Mouse (Mus musculus): Measurements from ENCODE around the gene Sae1.

Sae1 gene

GRCm38 (mm10) chr7:16387160-16388041, at the start of gene Sae1:
Gene Sae1, minus strand, starts transcription at chr7:16387806.
- in situ Hi-C loops (cut with MboI; ENCODE audit: low pct_unique_long_range_greater_than_20kb in 1 of 2, low sequenced_read_pairs in 2 of 2, unreplicated experiment in 1 of 2), result no loop called here

DNA sequence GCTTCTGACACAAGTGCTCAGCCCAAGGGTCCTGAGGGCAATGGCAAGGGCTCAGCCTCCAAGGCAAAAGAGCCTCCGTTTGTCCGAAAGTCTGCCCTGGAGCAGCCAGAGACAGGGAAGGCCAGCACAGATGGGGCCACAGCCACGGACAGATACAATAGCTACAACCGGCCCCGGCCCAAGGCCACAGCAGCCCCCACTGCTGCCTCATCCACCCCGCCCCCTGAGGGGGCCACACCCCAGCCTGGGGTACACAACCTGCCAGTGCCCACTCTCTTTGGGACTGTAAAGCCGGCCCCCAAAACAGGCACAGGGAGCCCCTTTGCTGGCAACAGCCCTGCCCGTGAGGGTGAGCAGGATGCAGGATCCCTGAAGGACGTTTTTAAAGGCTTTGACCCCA, 47.5 kb upstream of the Sae1 start:
- in situ Hi-C loops (cut with MboI; ENCODE audit: low pct_unique_long_range_greater_than_20kb in 1 of 2, low sequenced_read_pairs in 2 of 2, unreplicated experiment in 1 of 2), result no loop called here

- in situ Hi-C loops (cut with MboI; ENCODE audit: low pct_unique_long_range_greater_than_20kb in 1 of 2, low sequenced_read_pairs in 2 of 2, unreplicated experiment in 1 of 2), result no loop called here
Measured at GRCm38 (mm10) chr7:16433352-16433971, 45.9 kb upstream of the Sae1 start.

- in situ Hi-C loops (cut with MboI; ENCODE audit: low pct_unique_long_range_greater_than_20kb in 1 of 2, low sequenced_read_pairs in 2 of 2, unreplicated experiment in 1 of 2), result no loop called here
Measured at GRCm38 (mm10) chr7:16426129-16426729, 38.6 kb upstream of the Sae1 start.

- in situ Hi-C loops (cut with MboI; ENCODE audit: low pct_unique_long_range_greater_than_20kb in 1 of 2, low sequenced_read_pairs in 2 of 2, unreplicated experiment in 1 of 2), result no loop called here
Measured at GRCm38 (mm10) chr7:16425721-16426120, 38.1 kb upstream of the Sae1 start.

DNA sequence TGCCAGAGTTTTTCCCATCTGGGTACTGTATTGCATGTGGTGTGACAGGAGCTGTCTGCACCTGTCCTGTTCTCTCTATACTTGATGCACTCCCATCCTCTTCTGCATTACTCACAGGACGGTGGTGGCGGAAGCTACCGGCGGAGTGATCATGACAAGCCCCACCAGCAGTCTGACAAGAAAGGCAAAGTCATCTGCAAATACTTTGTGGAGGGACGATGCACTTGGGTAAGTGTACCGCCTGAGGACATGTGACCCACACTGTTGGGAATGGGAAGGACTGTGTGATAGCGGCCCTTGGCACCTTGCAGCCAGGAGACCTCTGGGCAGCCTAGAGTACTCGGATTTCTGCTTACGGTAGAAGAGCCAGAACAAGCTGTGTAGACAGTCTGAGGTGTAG, 36.1 kb upstream of the Sae1 start:
- in situ Hi-C loops (cut with MboI; ENCODE audit: low pct_unique_long_range_greater_than_20kb in 1 of 2, low sequenced_read_pairs in 2 of 2, unreplicated experiment in 1 of 2), result no loop called here

DNA sequence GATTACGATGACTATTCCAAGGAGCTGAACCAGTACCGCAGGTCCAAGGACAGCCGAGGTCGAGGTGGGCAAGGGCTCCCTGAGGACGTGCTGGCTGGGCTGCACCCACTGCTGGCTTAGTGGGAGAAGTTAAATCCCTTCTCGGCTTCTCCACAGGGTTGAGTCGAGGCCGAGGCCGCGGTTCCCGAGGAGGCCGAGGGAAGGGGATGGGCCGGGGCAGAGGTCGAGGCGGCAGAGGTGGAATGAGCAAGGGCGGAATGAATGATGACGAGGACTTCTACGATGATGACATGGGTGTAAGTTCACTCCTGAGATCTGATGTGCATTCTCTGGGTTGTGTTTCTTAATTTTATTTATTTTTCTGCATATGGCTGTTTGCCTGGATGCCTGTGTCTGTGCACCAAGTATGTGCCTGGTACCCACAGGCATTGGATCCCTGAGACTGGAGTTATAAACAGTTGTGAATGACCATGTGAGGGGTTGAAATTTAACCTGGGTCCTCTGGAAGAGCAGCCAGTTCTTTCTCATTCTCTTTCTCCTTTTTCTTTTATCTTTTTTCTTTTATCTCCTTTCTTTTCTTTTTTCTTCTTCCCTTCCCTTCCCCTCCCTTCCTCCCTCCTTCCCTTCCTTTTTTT, 34.7 kb upstream of the Sae1 start:
- in situ Hi-C loops (cut with MboI; ENCODE audit: low pct_unique_long_range_greater_than_20kb in 1 of 2, low sequenced_read_pairs in 2 of 2, unreplicated experiment in 1 of 2), result no loop called here

- in situ Hi-C loops (cut with MboI; ENCODE audit: low pct_unique_long_range_greater_than_20kb in 1 of 2, low sequenced_read_pairs in 2 of 2, unreplicated experiment in 1 of 2), result no loop called here
Measured at GRCm38 (mm10) chr7:16420493-16421118, 33.0 kb upstream of the Sae1 start.

DNA sequence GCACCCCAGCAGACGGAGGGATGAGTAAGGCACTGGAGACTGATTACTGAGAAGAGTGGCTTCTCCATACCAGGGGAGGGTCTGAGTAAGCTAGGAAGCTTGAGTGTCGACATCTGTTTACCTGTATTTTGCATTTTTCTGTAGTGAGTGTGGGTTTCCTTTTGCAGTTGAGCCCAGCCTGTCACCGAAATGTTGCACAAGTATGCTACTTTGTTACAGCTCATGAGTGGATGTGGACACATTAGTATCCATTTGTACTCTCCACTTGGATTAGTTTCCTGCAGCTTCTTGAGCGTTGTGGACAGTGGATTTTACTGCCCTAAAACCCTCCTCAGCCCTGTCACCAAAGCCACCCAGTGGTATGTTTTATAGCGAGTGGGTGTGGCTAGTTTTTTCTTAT, 31.1 kb upstream of the Sae1 start:
- in situ Hi-C loops (cut with MboI; ENCODE audit: low pct_unique_long_range_greater_than_20kb in 1 of 2, low sequenced_read_pairs in 2 of 2, unreplicated experiment in 1 of 2), result no loop called here

GRCm38 (mm10) chr7:16417141-16417771, 29.6 kb upstream of the Sae1 start:
- in situ Hi-C loops (cut with MboI; ENCODE audit: low pct_unique_long_range_greater_than_20kb in 1 of 2, low sequenced_read_pairs in 2 of 2, unreplicated experiment in 1 of 2), result no loop called here

GRCm38 (mm10) chr7:16415426-16415825, 27.8 kb upstream of the Sae1 start:
- in situ Hi-C loops (cut with MboI; ENCODE audit: low pct_unique_long_range_greater_than_20kb in 1 of 2, low sequenced_read_pairs in 2 of 2, unreplicated experiment in 1 of 2), result no loop called here

- in situ Hi-C loops (cut with MboI; ENCODE audit: low pct_unique_long_range_greater_than_20kb in 1 of 2, low sequenced_read_pairs in 2 of 2, unreplicated experiment in 1 of 2), result no loop called here
Measured at GRCm38 (mm10) chr7:16412930-16413329, 25.3 kb upstream of the Sae1 start.

DNA sequence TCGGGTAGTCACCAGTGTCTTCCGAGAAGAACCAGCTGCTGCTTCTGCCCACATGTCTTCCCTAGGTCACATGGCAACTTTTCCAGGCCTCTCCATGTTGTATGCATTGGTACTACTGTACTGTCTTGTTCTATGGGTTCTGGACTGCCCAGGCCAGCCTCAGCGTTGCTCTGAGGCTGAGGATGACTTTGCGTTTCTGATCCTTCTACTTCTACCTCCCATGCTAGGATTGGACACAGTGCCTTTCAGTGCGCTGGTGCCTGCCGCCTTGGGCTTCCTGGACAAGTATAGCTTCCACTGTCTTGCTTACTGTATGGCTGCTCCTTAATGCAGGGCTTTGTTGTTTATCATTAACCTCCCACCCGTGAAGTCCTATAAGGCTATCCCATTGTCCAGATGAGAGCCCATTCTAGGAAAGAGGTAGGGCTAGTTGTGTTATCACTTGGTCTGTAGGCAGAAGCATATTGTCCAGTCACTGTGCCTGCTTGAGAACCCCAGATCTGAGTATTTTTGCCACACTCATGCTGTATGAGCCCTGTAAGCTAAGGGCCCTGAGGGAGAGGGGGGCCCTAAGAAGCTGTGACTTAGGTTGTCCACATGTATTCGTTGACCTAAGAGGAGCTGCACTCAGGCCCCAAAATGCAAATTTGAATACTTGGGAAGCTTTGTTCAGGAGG, 24.8 kb upstream of the Sae1 start:
- in situ Hi-C loops (cut with MboI; ENCODE audit: low pct_unique_long_range_greater_than_20kb in 1 of 2, low sequenced_read_pairs in 2 of 2, unreplicated experiment in 1 of 2), result no loop called here

DNA sequence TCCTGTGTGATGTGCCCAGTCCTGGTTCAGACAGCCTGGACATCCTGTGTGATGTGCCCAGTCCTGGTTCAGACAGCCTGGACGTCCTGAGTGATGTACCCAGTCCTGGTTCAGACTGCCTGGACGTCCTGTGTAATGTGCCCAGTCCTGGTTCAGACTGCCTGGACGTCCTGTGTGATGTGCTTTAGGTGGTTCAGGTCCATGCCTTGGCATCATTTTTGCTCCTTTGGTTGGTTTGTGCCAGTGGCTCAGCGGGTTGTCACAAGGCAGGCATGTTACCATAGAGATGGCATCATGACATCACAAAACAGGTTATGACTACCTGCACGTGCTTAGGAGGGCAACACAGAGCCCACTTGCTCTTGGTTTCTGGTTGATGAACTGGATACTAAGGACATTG, 23.5 kb upstream of the Sae1 start:
- in situ Hi-C loops (cut with MboI; ENCODE audit: low pct_unique_long_range_greater_than_20kb in 1 of 2, low sequenced_read_pairs in 2 of 2, unreplicated experiment in 1 of 2), result no loop called here

DNA sequence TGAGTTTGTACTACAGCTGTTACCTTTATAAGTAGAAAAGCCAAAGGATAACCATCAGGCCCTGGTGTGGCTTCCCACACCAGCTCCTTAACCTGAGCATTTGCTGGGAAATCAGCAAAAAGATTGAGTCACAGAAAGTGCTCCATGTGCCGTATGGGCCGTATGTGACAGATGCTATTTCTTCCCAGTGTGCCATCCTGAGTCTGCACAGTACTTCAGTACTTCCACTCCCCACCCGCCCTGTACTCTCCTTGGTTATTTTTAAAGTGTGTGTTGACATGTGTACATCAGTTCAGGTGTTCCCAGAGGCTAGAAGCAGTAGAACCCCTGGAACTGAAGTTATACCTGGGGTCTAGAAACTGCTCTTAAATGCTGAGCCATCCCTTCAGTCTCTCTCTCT, 19.4 kb upstream of the Sae1 start:
- in situ Hi-C loops (cut with MboI; ENCODE audit: low pct_unique_long_range_greater_than_20kb in 1 of 2, low sequenced_read_pairs in 2 of 2, unreplicated experiment in 1 of 2), result loop anchor here in 1 of 2 experiments (5.0 kb wide), 1 partner anchor 50 kb away; no protein-coding TSS in a partner anchor

- in situ Hi-C loops (cut with MboI; ENCODE audit: low pct_unique_long_range_greater_than_20kb in 1 of 2, low sequenced_read_pairs in 2 of 2, unreplicated experiment in 1 of 2), result loop anchor here in 1 of 2 experiments (5.0 kb wide), 1 partner anchor 52 kb away; no protein-coding TSS in a partner anchor
Measured at GRCm38 (mm10) chr7:16405516-16406351, 18.1 kb upstream of the Sae1 start.

- in situ Hi-C loops (cut with MboI; ENCODE audit: low pct_unique_long_range_greater_than_20kb in 1 of 2, low sequenced_read_pairs in 2 of 2, unreplicated experiment in 1 of 2), result loop anchor here in 1 of 2 experiments (5.0 kb wide), 1 partner anchor 52 kb away; no protein-coding TSS in a partner anchor
Measured at GRCm38 (mm10) chr7:16405073-16405455, 17.5 kb upstream of the Sae1 start.
